Mouse (Mus musculus): ENCODE measurements at regions not wholly inside any gene's neighbourhood (a gene's known extent, or its start where the extent isn't known, plus 50 kb on each side); places are given as distances from the start of the nearest gene placed in this dataset.

DNA sequence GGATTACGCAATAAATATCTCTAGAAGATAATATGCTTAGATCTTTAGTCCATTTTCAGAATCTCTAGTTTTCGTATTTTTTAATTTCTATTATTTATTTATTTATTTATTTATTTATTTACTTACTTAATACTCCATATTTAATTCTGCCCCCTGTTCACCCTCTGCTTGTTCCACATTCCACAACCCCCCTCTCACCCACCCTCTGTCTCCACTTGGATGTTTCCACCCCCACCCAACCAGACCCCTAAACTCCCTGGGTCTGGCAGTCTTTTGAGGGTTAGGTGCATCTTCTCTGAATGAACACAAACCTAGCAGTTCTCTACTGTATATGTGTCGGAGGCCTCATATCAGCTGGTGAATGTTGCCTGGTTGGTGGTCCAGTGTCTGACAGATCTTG is 2166.8 kb upstream of the Tenm3 start:
- TF ChIP-seq CTCF (IDR thresholded peaks at IDR 0.05; ENCODE audit: insufficient read depth, low read depth, low read length) (no peak), POLR2A (IDR thresholded peaks at IDR 0.05; ENCODE audit: insufficient read depth, low read depth, low read length) (no peak)
